Mouse (Mus musculus): Measurements from ENCODE around the gene Msx1. TPM values are rescaled to one million over a fixed set of nuclear protein-coding genes. Genes with fewer than 3 reads are reported as not detected.

Gene Msx1
- polyA plus RNA-seq, 1 experiment from 2014 or later, result 20.7 TPM

- 78% methylated on average over 4 of the region's 4 CpGs for WGBS
- peaks cover 6% of the 10 kb centered on the region for H3K4me1 ChIP-seq
- no peak overlapping the region for H3K9ac ChIP-seq (replicated peaks)
- H3K4me3 ChIP-seq, result no peak overlapping the region
- no peak for ATAC-seq (replicated peaks)
- H3K27ac ChIP-seq (replicated peaks), result no peak overlapping the region
- H3K9me3 ChIP-seq, result no peaks in the 10 kb centered on the region
- H3K27me3 ChIP-seq, result peaks cover 53% of the 10 kb centered on the region
- no peaks in the 10 kb centered on the region for H3K36me3 ChIP-seq
- H3K4me2 ChIP-seq (replicated peaks), result no peak overlapping the region
These were observed 50.4 kb downstream of the Msx1 start for GRCm38 (mm10) chr5:37774011-37774410.

GRCm38 (mm10) chr5:37770870-37771269 lies 53.5 kb downstream of the Msx1 start:
- no peaks in the 10 kb centered on the region for H3K9me3 ChIP-seq
- 81% methylated on average over 6 of the region's 6 CpGs for WGBS
- H3K9ac ChIP-seq (replicated peaks), result no peak overlapping the region
- no peaks in the 10 kb centered on the region for H3K36me3 ChIP-seq
- H3K4me3 ChIP-seq, result no peak overlapping the region
- peaks cover 58% of the 10 kb centered on the region for H3K27me3 ChIP-seq
- no peak for ATAC-seq (replicated peaks)
- H3K27ac ChIP-seq (replicated peaks), result no peak overlapping the region
- peaks cover 15% of the 10 kb centered on the region for H3K4me1 ChIP-seq
- no peak overlapping the region for H3K4me2 ChIP-seq (replicated peaks)

Other genes starting within 250 kb of the Msx1 start
- 16.7 and 18.9 TPM in 2 replicates for gene Stk32b, start 107.4 kb downstream of the Msx1 start, polyA plus RNA-seq (2015; fragmentation: Nextera tagmentation; extraction: Ambion mirVana)
- gene Cytl1, start 89.1 kb downstream of the Msx1 start, polyA plus RNA-seq (2015; fragmentation: Nextera tagmentation; extraction: Ambion mirVana), result 0.26 TPM in 1 of 2 replicates, not detected in the other
- 36.6 and 37.2 TPM in 2 replicates for gene Stx18, start 214.2 kb upstream of the Msx1 start, polyA plus RNA-seq (2015; fragmentation: Nextera tagmentation; extraction: Ambion mirVana)